Mouse (Mus musculus): ENCODE results near the gene Pih1d2.
"Not testable (repeated sequence)": the region's sequence is repeated elsewhere in the genome, so short reads cannot be mapped to it uniquely, and the experiment has no call there.

The Pih1d2 gene

DNA sequence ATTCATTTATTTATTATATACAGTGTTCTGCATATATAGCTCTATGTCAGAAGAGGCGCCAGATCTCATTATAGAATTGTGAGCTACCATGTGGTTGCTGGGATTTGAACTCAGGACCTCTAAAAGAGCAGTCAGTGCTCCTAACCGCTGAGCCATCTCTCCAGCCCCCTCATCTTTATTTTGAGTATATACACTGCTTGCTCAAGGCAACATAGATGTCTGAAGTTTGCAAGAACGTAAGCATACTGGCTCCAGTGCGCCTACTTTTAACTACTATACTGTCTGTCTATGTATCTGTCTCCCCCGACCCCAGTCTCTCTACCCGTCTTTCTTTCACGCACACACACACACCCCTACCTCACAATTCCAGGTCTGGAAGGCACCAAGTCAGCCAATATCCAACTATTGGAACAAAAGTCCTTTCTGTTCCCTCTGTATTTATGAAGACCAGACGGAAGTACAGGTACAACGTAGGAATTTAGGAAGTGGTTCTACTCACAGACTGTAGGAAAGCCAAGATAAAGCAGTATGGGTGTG lies 741 bp downstream of the Pih1d2 start:
- no peak for DNase-seq (ENCODE audit: low spot score in 2 of 2)

DNA sequence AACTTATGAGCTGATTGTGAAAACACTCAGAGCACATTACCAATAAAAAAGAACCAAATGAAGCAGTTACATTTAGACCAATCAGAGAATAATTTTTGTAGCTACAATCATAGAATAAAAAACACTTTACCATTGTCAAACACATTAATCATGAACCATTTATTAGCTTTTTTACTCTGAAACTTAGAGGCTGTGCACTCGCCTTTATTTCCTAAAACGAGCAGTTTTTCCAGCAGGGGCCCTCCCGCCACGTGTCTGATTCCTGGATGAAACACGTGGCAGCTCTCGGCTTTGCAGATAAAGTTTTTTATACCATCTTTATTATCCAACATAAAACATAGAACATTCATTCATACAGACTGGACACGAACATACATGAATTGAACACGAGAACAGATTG lies 13.8 kb downstream of the Pih1d2 start:
- not testable (repeated sequence) for DNase-seq (ENCODE audit: low spot score in 2 of 2)

DNA sequence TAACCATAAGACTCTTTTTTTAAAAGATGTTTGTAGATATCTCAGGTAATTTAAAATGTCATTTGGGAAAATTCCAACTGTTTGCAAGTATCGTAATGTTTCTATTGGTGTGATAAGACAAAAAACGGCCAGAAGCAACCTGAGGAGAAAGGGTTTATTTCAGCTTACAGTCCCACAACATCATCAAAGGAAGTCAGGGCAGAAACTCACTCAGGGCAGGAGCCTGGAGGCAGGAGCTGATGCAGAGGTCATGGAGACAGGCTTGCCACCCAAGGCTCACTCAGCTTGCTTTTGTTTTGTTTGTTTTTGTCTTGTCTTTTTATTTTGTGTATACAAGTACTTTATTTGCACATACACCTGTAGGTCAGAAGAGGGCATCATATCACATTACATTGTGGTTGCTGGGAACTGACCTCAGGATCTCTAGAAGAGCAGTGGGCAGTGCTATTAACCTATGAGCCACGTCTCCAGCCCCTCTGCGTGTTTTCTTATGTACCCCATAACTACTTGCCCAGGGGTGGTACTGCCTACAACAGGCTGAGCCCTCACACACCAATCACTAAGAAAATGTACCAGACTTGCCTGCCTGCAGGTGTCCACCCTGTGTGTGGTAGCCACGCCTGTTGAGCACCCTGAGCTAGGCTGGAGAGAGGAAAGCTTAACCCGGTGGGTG lies 15.0 kb downstream of the Pih1d2 start:
- DNase-seq (ENCODE audit: low spot score in 2 of 2) = no peak

DNA sequence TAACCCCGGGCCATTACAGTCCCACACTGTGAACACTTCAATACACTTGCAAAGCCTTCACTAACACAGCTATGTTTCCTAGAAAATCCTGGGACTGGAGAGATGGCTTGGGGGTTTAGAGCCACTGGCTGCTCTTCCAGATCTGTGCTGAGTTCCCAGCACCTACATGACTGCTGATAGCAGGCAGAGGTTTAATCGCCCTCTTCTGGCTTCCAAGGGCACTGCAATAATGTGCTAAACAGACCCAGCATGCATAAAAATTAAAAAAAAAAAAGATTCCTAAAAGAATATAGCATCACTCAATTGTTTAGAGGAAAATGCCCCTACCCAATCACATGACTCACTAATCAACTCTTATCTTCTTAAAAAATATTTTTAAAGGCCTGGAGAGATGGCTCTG lies 15.9 kb downstream of the Pih1d2 start:
- DNase-seq (ENCODE audit: low spot score in 2 of 2) = no peak

DNA sequence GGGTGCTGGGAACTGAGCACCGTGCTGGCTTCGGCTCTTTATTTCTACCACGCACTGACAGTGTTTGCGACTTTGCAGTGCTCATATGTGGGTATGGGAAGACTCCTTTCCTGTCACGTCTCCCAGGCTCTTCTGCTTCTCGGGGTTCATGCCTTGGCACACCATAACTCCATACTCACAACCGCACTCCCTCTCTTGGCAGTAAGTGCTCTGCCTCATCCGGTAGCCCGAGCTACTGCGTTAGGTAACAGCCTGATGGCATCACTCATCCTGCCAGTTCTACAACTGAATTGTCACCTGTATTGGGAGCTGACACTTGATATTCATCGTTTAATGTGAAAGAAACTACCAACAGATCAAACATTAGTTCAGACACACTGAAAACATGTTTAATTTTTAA lies 17.1 kb downstream of the Pih1d2 start:
- DNase-seq (ENCODE audit: low spot score in 2 of 2) = no peak

DNA sequence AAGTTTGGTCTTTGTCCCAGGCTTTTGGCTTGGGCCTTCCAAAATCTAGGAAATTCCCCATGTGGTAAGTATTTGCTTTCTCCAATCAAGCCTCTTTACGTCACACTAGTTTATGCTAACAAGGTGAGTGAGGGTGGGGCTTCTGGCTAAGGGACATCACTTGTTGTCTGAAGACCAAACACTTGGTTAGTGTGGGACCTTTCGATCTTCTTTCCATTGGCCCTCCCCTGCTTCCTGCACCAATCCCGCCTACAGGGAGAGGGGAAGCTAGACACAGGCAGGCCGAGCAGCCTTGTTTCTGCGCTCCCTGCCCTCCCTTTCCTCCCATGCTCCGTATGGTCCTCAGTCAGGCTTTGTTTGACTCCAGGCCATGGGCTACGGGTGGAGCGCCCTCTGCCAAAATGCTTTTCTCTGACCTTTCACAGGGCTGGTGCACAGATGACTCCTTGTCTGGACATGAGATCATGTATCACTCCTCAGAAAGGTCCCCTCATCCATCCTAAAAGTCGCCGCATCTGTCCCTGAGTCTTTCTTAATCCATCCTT lies 29.8 kb downstream of the Pih1d2 start:
- DNase-seq (ENCODE audit: low spot score in 2 of 2) = no peak

DNA sequence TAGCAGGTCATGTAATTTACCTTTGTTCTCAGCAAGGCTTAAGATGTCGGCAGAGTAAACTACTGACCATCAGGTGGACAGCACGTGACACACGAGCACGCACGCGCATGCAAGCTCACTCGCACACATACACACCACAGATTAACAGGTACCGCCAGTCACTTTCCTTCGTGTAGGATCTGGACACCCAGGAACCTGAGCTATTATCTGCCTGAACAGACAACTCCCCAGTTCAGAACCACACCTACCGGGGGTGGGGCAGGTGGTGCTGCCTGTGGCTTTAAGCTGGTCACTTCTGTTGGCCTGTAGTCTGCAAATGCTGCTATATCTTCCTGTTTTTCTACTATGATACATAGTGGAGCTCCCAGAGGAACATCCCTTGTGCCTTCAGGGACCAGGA lies 33.4 kb downstream of the Pih1d2 start:
- DNase-seq (ENCODE audit: low spot score in 2 of 2) = no peak

DNA sequence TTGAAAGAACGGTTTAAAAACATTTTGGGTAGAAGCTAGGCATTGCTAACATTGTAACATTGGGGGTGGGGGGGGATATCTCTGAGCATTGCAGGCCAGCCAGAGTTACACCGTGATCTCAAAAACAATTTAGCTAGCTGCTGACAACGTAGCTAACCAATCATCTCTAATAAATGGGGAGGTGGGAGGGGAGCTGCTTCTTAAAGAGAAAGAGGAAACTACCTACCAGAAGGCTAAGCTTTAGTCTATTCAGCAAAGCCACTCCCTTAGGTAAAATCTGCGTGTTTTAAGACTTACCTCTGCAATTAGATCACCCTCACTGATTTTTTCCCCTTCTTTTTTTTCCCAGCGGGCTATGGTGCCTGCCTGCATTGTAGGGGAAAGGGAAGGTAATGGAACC lies 41.3 kb downstream of the Pih1d2 start:
- no peak for DNase-seq (ENCODE audit: low spot score in 2 of 2)

DNA sequence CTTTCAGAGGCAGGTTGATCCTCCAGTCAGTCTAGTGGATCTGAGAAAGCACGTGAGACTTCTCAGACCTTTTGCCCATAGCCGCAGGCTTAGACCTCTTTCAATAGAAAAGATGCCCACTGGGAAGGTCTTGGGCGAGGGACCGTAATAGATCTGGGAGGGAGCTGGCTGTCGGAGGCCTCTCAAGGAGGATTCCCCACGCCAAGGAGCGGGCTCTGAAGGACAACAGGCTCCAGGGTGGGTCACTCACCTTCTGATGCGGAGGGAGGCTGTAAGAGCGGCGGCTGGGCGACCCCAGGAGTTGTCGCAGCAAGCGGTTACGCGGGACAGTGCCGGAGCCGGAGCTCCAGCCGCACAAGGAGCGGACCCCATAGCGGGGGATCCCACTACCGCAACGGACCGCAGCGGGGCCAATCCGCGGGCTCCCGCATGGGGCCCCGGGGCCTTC lies 41.8 kb downstream of the Pih1d2 start:
- no peak for DNase-seq (ENCODE audit: low spot score in 2 of 2)

DNA sequence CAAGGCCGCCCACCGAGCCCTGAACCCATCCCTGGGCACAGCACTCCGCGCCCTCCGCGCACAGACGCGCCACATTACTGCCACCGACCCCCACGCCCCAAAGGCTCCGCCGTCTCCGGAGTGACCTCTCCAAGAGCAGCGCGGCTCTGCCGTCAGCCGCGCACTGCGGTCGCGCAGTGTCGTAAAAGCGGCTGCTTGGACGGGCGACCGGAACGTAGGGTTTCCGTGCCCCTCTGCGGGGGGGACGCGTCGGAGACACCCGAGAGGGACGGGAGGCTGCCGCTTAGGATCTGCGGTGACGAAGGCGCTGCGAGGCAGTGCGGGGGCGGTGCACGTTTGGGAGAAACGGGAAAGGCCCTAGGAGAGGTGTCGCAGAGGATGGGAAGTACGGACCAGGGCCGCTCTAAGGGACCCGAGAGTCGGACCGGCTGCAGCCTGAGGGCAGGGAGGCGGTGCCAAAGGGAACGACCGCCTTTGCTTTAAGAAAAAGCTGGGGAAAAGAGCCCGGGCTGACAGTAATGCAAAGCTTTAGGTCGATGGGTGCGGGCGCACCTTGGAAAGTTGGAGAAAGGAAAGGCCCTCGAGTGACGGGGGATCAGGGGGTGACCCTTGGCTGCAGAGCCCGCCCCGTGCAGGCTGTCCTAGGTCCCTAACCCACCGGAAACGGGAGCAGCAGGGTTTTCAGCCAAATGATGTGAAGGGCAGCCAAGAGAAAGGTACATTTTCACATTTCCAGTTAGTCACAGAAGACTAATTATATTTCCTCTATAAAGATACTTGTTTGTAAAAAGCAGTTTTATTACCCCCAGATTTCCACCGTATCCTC lies 42.5 kb downstream of the Pih1d2 start, which contains the start of gene Dlat:
TSS of gene Dlat (minus strand) at position 389 of the 826 bp plus-strand sequence.
- DNase-seq (ENCODE audit: low spot score in 2 of 2) = peak; percentile 61 to 74

DNA sequence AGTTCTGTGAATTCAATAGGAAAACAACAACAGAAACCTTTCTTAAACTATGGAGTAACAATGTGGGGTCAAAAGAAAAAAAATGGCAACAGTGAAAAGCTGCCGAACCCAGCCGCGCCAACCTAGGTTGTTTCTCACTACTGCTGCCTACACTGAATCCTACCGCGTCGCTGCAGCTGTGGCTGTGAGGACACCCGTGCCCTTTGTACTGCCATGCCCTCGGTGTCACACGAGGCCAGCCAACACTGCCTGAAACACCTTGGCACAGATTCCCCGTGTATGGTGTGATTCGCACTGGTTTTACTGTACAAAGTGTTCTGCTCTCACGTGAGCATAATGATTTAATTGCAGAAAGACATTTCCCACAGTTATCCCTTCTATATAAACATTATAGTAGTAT lies 43.3 kb downstream of the Pih1d2 start:
- DNase-seq (ENCODE audit: low spot score in 2 of 2) = peak in 1 of 2 experiments; percentile 3

DNA sequence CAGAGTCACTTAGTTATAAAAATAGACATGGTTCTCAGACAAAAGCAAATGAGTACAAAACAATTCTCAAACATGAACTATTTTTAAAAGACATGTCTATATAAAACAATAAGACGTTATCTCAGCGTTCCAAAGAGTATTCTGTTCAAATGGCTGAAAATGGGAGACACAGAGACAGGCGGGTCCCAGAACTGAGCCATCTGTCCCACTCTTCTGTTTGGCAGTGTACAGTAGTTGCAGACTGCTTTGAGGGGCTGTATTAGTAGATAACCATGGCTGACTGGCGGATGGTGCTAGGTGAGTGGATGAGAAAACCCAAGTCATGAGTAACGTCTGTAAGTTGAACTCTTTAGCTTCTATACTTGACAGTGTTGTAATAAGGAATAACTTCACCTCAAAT lies 47.7 kb downstream of the Pih1d2 start:
- no peak for DNase-seq (ENCODE audit: low spot score in 2 of 2)

DNA sequence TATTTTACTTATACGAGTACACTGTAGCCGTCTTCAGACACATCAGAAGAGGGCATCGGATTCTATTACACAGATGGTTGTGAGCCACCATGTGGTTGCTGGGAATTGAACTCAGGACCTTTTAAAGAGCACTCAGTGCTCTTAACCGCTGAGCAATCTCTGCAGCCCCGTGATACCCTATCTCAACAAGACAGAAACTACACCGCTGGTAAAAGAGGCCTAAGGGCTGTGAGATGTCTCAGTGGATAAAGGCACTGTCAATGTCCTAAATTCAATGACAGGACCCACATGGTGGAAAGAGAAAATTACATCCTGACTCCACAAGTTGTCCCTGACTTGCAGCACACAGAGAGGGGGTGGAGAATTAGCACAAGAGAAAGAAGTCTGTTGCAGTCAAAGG lies 49.3 kb downstream of the Pih1d2 start:
- no peak for DNase-seq (ENCODE audit: low spot score in 2 of 2)

DNA sequence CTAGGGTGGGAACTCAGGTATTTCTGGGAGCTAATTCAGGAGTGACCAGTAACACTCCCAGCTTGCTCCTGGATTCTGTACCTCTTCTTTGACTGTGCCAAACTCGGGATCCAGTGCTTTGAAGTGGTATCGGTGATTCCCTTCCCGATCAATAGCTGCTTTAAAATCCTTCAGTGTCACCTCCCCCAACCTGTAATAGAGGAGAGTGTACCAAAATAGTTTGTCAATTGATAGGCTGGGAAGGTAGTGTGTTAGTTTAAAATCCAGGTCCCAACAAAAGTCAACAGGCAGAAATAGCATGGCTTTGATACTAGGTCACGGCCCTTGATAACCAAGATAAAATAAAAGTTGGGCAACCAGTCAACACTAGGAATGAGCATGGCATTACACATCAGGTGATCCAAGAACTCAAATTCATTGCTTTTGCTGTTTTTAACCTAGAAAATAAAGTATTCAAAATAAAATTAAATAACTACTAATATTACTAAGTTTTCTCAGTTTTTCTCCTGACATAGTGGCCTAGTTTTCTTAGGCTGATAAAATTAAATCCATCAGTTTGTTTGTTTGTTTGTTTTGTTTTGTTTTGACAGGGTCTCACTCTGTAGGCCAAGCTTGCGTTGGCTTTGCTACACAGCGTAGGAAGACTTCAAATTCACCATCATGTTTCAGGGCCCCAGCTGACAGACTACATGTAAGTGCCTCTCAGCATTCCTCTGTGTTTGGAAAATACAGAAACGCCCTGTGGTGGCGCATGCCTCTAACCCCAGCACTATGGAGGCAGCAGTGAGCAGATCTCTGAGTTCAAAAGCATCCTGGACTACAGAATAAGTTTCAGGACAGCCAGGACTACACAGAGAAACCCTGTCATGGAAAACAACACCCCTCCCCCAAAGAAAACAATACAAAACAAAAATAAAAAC lies 50.7 kb downstream of the Pih1d2 start:
- no peak for DNase-seq (ENCODE audit: low spot score in 2 of 2)

DNA sequence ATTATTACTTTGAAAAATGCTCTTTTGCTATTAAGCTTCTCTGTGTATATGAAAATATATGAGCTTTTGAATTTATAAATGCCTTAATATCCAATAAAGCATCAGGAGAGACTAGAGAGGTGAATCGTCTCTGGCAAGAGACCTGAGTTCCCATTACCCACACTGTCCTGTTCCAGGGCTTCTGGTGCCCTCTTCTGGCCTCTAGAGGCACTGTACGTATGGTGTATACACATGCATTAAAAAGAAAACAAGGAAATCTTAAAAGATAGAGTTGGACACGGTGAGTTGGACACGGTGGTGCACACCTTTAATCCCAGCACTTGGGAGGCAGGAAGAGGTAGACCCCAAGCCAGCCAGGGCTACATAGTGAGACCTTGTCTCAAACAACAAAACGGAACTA lies 53.6 kb downstream of the Pih1d2 start:
- DNase-seq (ENCODE audit: low spot score in 2 of 2) = peak; percentile 21 to 59
